Mouse (Mus musculus) forebrain, embryonic 16.5 days (tissue): Measurements from ENCODE around the gene Oas1f. TPM values are rescaled to one million over a fixed set of nuclear protein-coding genes. Genes with fewer than 3 reads are reported as not detected.
A peak's percentile ranks its signal among the peaks of the same experiment; 100 is the strongest.
"Not testable (repeated sequence)": the region's sequence is repeated elsewhere in the genome, so short reads cannot be mapped to it uniquely, and the experiment has no call there.

Experiments used
- ATAC-seq: fragments of 200-750 bp; cut with Nextera tagmentation; 2 replicates; pipeline ENCODE4 v1.8.0; 2017; ENCODE audit warnings: mild to moderate bottlenecking, moderate library complexity
- H3K27ac ChIP-seq: fragments of 300-500 bp; sonication (generic); 2 replicates; pipeline ENCODE4 v1.5.1; 2014; ENCODE audit warnings: low read length, control low read depth
- H3K27me3 ChIP-seq: fragments of 300-500 bp; sonication (generic); replicated peaks from 2 replicates; pipeline ENCODE4 v1.6.1; 2014; ENCODE audit warnings: low read length; ENCODE audit not compliant: control insufficient read depth, insufficient read depth
- H3K36me3 ChIP-seq: fragments of 300-500 bp; sonication (generic); 2 replicates; pipeline ENCODE4 v1.6.1; 2014; ENCODE audit not compliant: control insufficient read depth, insufficient read depth
- H3K4me1 ChIP-seq: fragments of 300-500 bp; sonication (generic); replicated peaks from 2 replicates; pipeline ENCODE4 v1.6.1; 2014; ENCODE audit warnings: low read length; ENCODE audit not compliant: control insufficient read depth, insufficient read depth
- H3K4me2 ChIP-seq: fragments of 300-500 bp; sonication (generic); 2 replicates; pipeline ENCODE4 v1.6.1; 2014; ENCODE audit warnings: mild to moderate bottlenecking, low read length, control low read depth
- H3K4me3 ChIP-seq: fragments of 300-500 bp; sonication (generic); replicated peaks from 2 replicates; pipeline ENCODE4 v1.5.1; 2014; ENCODE audit warnings: mild to moderate bottlenecking, low read length, control low read depth
- H3K9ac ChIP-seq: fragments of 300-500 bp; sonication (generic); replicated peaks from 2 replicates; pipeline ENCODE4 v1.6.1; 2014; ENCODE audit warnings: low read depth, low read length, control low read depth
- H3K9me3 ChIP-seq: fragments of 300-500 bp; sonication (generic); 2 replicates; pipeline ENCODE4 v1.6.1; 2016; ENCODE audit warnings: low read length; ENCODE audit not compliant: control insufficient read depth
- WGBS: fragments of 180-500 bp; shearing (Covaris S2); extraction: QIAGEN DNeasy Blood & Tissue Kit; methylation state at CpG from one replicate; pipeline ENCODE4 v1.1.7; 2014; 5-methylcytosine and 5-hydroxymethylcytosine counted together
- polyA plus RNA-seq: library from polyadenylated mRNA; unstranded; fragments of >200 nt; fragmentation: Nextera tagmentation; extraction: Ambion mirVana; gene quantifications from 2 replicates; pipeline ENCODE4 v1.2.1, GENCODE M21; 2015

The Oas1f gene
- not detected in 2 replicates for polyA plus RNA-seq

- Histone ChIP-seq H3K4me2 (no peak within 1 kb of the TSS), H3K4me1 (no peaks in the 10 kb centered on the region), H3K4me3 (no peak within 1 kb of the TSS), H3K9ac (no peak within 1 kb of the TSS), H3K27ac (no peak within 1 kb of the TSS), H3K27me3 (no peaks in the 10 kb centered on the region), H3K9me3 (0 out of 2 replicates have a peak, but pooled peaks cover 2% of the 10 kb centered on the region), H3K36me3 (no peaks in the 10 kb centered on the region)
- no peak for ATAC-seq
- WGBS = 77% methylated on average over 4 of the region's 4 CpGs
Observed at GRCm38 (mm10) chr5:120847067-120847466, at the start of gene Oas1f. Oas1f (plus strand) TSS chr5:120847367.

- not testable (repeated sequence) for H3K4me2 ChIP-seq, ATAC-seq
Observed at GRCm38 (mm10) chr5:120798147-120798546, 49.0 kb upstream of the Oas1f start.

GRCm38 (mm10) chr5:120798943-120799342, 48.2 kb upstream of the Oas1f start:
- not testable (repeated sequence) for H3K9ac ChIP-seq, H3K9me3 ChIP-seq, H3K4me1 ChIP-seq, H3K4me2 ChIP-seq, H3K4me3 ChIP-seq, H3K27ac ChIP-seq, H3K27me3 ChIP-seq, H3K36me3 ChIP-seq, ATAC-seq
- WGBS = 51% methylated on average over 2 of the region's 2 CpGs

More at GRCm38 (mm10) chr5:120798147-120798546, 49.0 kb upstream of the Oas1f start:
- not testable (repeated sequence) for H3K9me3 ChIP-seq, H3K27me3 ChIP-seq, H3K4me1 ChIP-seq, H3K36me3 ChIP-seq, H3K9ac ChIP-seq, H3K4me3 ChIP-seq, H3K27ac ChIP-seq
- WGBS = 71% methylated on average over 5 of the region's 5 CpGs

GRCm38 (mm10) chr5:120803596-120803995, 43.6 kb upstream of the Oas1f start:
- no peak overlapping the region for H3K9ac ChIP-seq
- H3K27ac ChIP-seq = no peak overlapping the region
- H3K4me1 ChIP-seq = no peaks in the 10 kb centered on the region
- no peaks in the 10 kb centered on the region for H3K36me3 ChIP-seq
- H3K4me3 ChIP-seq = no peak overlapping the region
- WGBS = 77% methylated on average over 2 of the region's 2 CpGs
- no peak for ATAC-seq
- H3K4me2 ChIP-seq = no peak overlapping the region
- H3K9me3 ChIP-seq = no peaks in the 10 kb centered on the region
- no peaks in the 10 kb centered on the region for H3K27me3 ChIP-seq

GRCm38 (mm10) chr5:120806458-120806857, 40.7 kb upstream of the Oas1f start:
- no peak for ATAC-seq
- Histone ChIP-seq H3K4me3 (no peak overlapping the region), H3K27ac (no peak overlapping the region), H3K9me3 (no peaks in the 10 kb centered on the region), H3K27me3 (no peaks in the 10 kb centered on the region), H3K4me2 (no peak overlapping the region), H3K36me3 (no peaks in the 10 kb centered on the region), H3K4me1 (no peaks in the 10 kb centered on the region), H3K9ac (no peak overlapping the region)
- 94% methylated on average over 1 of the region's 1 CpGs for WGBS

- WGBS = 34% methylated on average over 6 of the region's 6 CpGs
- Histone ChIP-seq H3K36me3 (no peaks in the 10 kb centered on the region), H3K4me3 (no peak overlapping the region), H3K9me3 (no peaks in the 10 kb centered on the region), H3K4me1 (peaks cover 4% of the 10 kb centered on the region; the same call in 1 of the 2 replicates), H3K27me3 (no peaks in the 10 kb centered on the region), H3K4me2 (no peak overlapping the region), H3K27ac (no peak overlapping the region), H3K9ac (no peak overlapping the region)
- no peak for ATAC-seq
Observed at GRCm38 (mm10) chr5:120809171-120809570, 38.0 kb upstream of the Oas1f start.

GRCm38 (mm10) chr5:120811951-120812819, 35.0 kb upstream of the Oas1f start, which contains the start of gene Oas1c:
Oas1c (minus strand) TSS chr5:120812514.
- H3K4me2 ChIP-seq = peak within 1 kb of the TSS; percentile 49
- peak within 1 kb of the TSS; percentile 52 for H3K9ac ChIP-seq
- H3K9me3 ChIP-seq = no peaks in the 10 kb centered on the region
- 6% methylated on average over 18 of the region's 18 CpGs for WGBS
- no peaks in the 10 kb centered on the region for H3K36me3 ChIP-seq
- no peaks in the 10 kb centered on the region for H3K27me3 ChIP-seq
- ATAC-seq = peak; percentile 92
- H3K4me1 ChIP-seq = peaks cover 4% of the 10 kb centered on the region; the same call in 1 of the 2 replicates
- peak within 1 kb of the TSS; percentile 32 for H3K4me3 ChIP-seq
- H3K27ac ChIP-seq = no peak within 1 kb of the TSS

- Histone ChIP-seq H3K4me3 (no peak overlapping the region), H3K36me3 (no peaks in the 10 kb centered on the region), H3K4me2 (peak overlapping the region; percentile 49), H3K9ac (no peak overlapping the region), H3K4me1 (peaks cover 4% of the 10 kb centered on the region; the same call in 1 of the 2 replicates), H3K27me3 (no peaks in the 10 kb centered on the region), H3K27ac (no peak overlapping the region), H3K9me3 (no peaks in the 10 kb centered on the region)
- WGBS = 85% methylated on average over 6 of the region's 6 CpGs
- no peak for ATAC-seq
Observed at GRCm38 (mm10) chr5:120813023-120813422, 34.1 kb upstream of the Oas1f start.

GRCm38 (mm10) chr5:120815949-120816348, 31.2 kb upstream of the Oas1f start:
- 54% methylated on average over 3 of the region's 3 CpGs for WGBS
- Histone ChIP-seq H3K9ac (no peak overlapping the region), H3K9me3 (peaks cover 11% of the 10 kb centered on the region), H3K4me3 (no peak overlapping the region), H3K27ac (no peak overlapping the region), H3K36me3 (no peaks in the 10 kb centered on the region), H3K4me2 (no peak overlapping the region), H3K4me1 (peaks cover 4% of the 10 kb centered on the region; the same call in 1 of the 2 replicates), H3K27me3 (no peaks in the 10 kb centered on the region)
- ATAC-seq = no peak
